Mouse (Mus musculus): ENCODE measurements around the gene Ube2b.

- TF ChIP-seq EP300 (IDR thresholded peaks at IDR 0.05; ENCODE audit: low read depth): no peak
- no peak for TF ChIP-seq CTCF (IDR thresholded peaks at IDR 0.05; ENCODE audit: low read depth)
Measured at GRCm38 (mm10) chr11:51949155-51949840, 51.3 kb downstream of the Ube2b start.
